Mouse (Mus musculus) kidney, adult 9 months (tissue): ENCODE measurements at regions not wholly inside any gene's neighbourhood (a gene's known extent, or its start where the extent isn't known, plus 50 kb on each side); places are given as distances from the start of the nearest gene placed in this dataset.

Source experiments
- DNase-seq: peaks from one replicate; pipeline ENCODE4 v3.0.0; 2022

GRCm38 (mm10) chr6:100140581-100141114 lies 146.6 kb downstream of the Rybp start:
- no peak for DNase-seq

- no peak for DNase-seq
Measured at GRCm38 (mm10) chr6:100139809-100140208, 147.5 kb downstream of the Rybp start.

GRCm38 (mm10) chr6:100138659-100139058 lies 148.6 kb downstream of the Rybp start:
- DNase-seq, result no peak

- DNase-seq, result no peak
Measured at GRCm38 (mm10) chr6:100135177-100135576, 152.1 kb downstream of the Rybp start.

- DNase-seq, result no peak
Measured at GRCm38 (mm10) chr6:100133970-100134369, 153.3 kb downstream of the Rybp start.

- DNase-seq, result no peak
Measured at GRCm38 (mm10) chr6:100132916-100133600, 154.2 kb downstream of the Rybp start.

- peak; percentile 85 for DNase-seq
Measured at GRCm38 (mm10) chr6:100127221-100128143, 159.8 kb downstream of the Rybp start.

GRCm38 (mm10) chr6:100126736-100127135 lies 160.5 kb downstream of the Rybp start:
- DNase-seq, result no peak

GRCm38 (mm10) chr6:100126326-100126725 lies 161.0 kb downstream of the Rybp start:
- no peak for DNase-seq

GRCm38 (mm10) chr6:100121240-100121639 lies 166.0 kb downstream of the Rybp start:
- no peak for DNase-seq

- no peak for DNase-seq
Measured at GRCm38 (mm10) chr6:100120017-100120944, 167.0 kb downstream of the Rybp start.

GRCm38 (mm10) chr6:100117084-100117483 lies 170.2 kb downstream of the Rybp start:
- DNase-seq, result no peak

- peak; percentile 25 for DNase-seq
Measured at GRCm38 (mm10) chr6:100113393-100114137, 173.7 kb downstream of the Rybp start.

- DNase-seq, result peak; percentile 24
Measured at GRCm38 (mm10) chr6:100110981-100111660, 176.2 kb downstream of the Rybp start.

- peak; percentile 46 for DNase-seq
Measured at GRCm38 (mm10) chr6:100109979-100110378, 177.3 kb downstream of the Rybp start.

- no peak for DNase-seq
Measured at GRCm38 (mm10) chr6:100109351-100109750, 177.9 kb downstream of the Rybp start.

- DNase-seq, result no peak
Measured at GRCm38 (mm10) chr6:100107508-100107907, 179.8 kb downstream of the Rybp start.

GRCm38 (mm10) chr6:100107066-100107465 lies 180.2 kb downstream of the Rybp start:
- DNase-seq, result no peak

GRCm38 (mm10) chr6:100100565-100101133 lies 186.6 kb downstream of the Rybp start:
- DNase-seq, result no peak

- peak; percentile 31 for DNase-seq
Measured at GRCm38 (mm10) chr6:100096393-100097125, 190.7 kb downstream of the Rybp start.
